Mouse (Mus musculus): Measurements from ENCODE around the gene Clcn2.

Clcn2 gene

GRCm38 (mm10) chr16:20722736-20723135 is 5.2 kb upstream of the Clcn2 start:
- DNase-seq (ENCODE audit: low spot score in 2 of 2) = no peak

GRCm38 (mm10) chr16:20721808-20722207 is 4.3 kb upstream of the Clcn2 start:
- DNase-seq (ENCODE audit: low spot score in 2 of 2) = no peak

GRCm38 (mm10) chr16:20717978-20718670 is 578 bp upstream of the Clcn2 start:
- no peak for DNase-seq (ENCODE audit: low spot score in 2 of 2)

- DNase-seq (ENCODE audit: low spot score in 2 of 2) = peak in 1 of 2 experiments; percentile 16
Observed at GRCm38 (mm10) chr16:20716841-20717180, 735 bp downstream of the Clcn2 start.

GRCm38 (mm10) chr16:20715976-20716840 is 1.3 kb downstream of the Clcn2 start:
- DNase-seq (ENCODE audit: low spot score in 2 of 2) = peak; percentile 72 to 73

GRCm38 (mm10) chr16:20715566-20715965 is 2.0 kb downstream of the Clcn2 start:
- peak in 1 of 2 experiments; percentile 8 for DNase-seq (ENCODE audit: low spot score in 2 of 2)

GRCm38 (mm10) chr16:20715161-20715560 is 2.4 kb downstream of the Clcn2 start:
- peak in 1 of 2 experiments; percentile 14 for DNase-seq (ENCODE audit: low spot score in 2 of 2)

GRCm38 (mm10) chr16:20714307-20715080 is 3.1 kb downstream of the Clcn2 start:
- no peak for DNase-seq (ENCODE audit: low spot score in 2 of 2)

GRCm38 (mm10) chr16:20712889-20713288 is 4.7 kb downstream of the Clcn2 start:
- DNase-seq (ENCODE audit: low spot score in 2 of 2) = no peak

GRCm38 (mm10) chr16:20712190-20712589 is 5.4 kb downstream of the Clcn2 start:
- no peak for DNase-seq (ENCODE audit: low spot score in 2 of 2)

- no peak for DNase-seq (ENCODE audit: low spot score in 2 of 2)
Observed at GRCm38 (mm10) chr16:20710810-20711209, 6.7 kb downstream of the Clcn2 start.

- DNase-seq (ENCODE audit: low spot score in 2 of 2) = no peak
Observed at GRCm38 (mm10) chr16:20710370-20710769, 7.2 kb downstream of the Clcn2 start.

- peak in 1 of 2 experiments; percentile 39 for DNase-seq (ENCODE audit: low spot score in 2 of 2)
Observed at GRCm38 (mm10) chr16:20708939-20709734, 8.4 kb downstream of the Clcn2 start.

GRCm38 (mm10) chr16:20708220-20708938 is 9.2 kb downstream of the Clcn2 start:
- peak in 1 of 2 experiments; percentile 10 for DNase-seq (ENCODE audit: low spot score in 2 of 2)

GRCm38 (mm10) chr16:20706407-20707055 is 11.0 kb downstream of the Clcn2 start:
- DNase-seq (ENCODE audit: low spot score in 2 of 2) = peak in 1 of 2 experiments; percentile 19

GRCm38 (mm10) chr16:20705786-20706185 is 11.8 kb downstream of the Clcn2 start:
- peak in 1 of 2 experiments; percentile 14 for DNase-seq (ENCODE audit: low spot score in 2 of 2)

GRCm38 (mm10) chr16:20703699-20704400 is 13.7 kb downstream of the Clcn2 start:
- DNase-seq (ENCODE audit: low spot score in 2 of 2) = no peak

GRCm38 (mm10) chr16:20703071-20703470 is 14.5 kb downstream of the Clcn2 start:
- DNase-seq (ENCODE audit: low spot score in 2 of 2) = peak in 1 of 2 experiments; percentile 20

GRCm38 (mm10) chr16:20702522-20702893 is 15.0 kb downstream of the Clcn2 start:
- peak in 1 of 2 experiments; percentile 77 for DNase-seq (ENCODE audit: low spot score in 2 of 2)
